In the genomic region with DNA sequence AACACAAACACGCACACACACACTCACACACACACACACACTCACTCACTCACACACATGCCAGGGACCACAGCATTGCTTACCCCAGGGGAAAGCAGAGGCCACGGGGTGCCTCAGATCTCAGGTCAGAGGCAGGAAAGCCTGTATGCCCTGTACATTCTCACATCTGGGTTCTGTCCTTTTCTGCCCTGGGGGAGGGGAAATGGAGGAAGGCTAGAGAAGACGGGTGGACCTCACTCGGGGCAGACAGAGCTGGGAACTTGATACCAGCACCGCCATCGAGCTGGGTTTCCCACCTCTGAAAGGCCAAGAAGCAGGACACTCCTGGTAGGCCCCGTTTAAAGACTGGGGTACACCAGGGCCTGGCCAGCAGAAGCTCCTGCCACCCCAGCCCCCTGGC, we compare ENCODE assay signal across 15 mouse cellular contexts. TPM values are rescaled to one million over a fixed set of nuclear protein-coding genes. Genes with fewer than 3 reads are reported as not detected.
A peak's percentile ranks its signal among the peaks of the same experiment; 100 is the strongest.
DNase-seq lines count a peak whose midpoint lies in the region; ATAC-seq and TF ChIP-seq lines count a peak whose summit lies in the region.
"Had no signal": no experiment of that assay in that cellular context is flagged by ENCODE, and none has a peak within 500 bp of the region (broad histone marks: within the 10 kb centered on the region; RNA-seq: fewer than 3 reads in every experiment).

No protein-coding gene starts in this region.

- 0 out of 2 replicates have a peak overlapping the region, but pooled peaks have one; percentile 10 for H3K9ac ChIP-seq in heart, postnatal 0 days (replicated peaks; ENCODE audit: low read depth, low read length)
- H3K9ac ChIP-seq in hindbrain, postnatal 0 days (replicated peaks; ENCODE audit: low read length) = no peak overlapping the region
- H3K9ac ChIP-seq: intestine, embryonic 15.5 days had no signal

- no peak overlapping the region for H3K4me3 ChIP-seq in heart, postnatal 0 days (ENCODE audit: low read depth, low read length)
- no peak overlapping the region for H3K4me3 ChIP-seq in hindbrain, postnatal 0 days (ENCODE audit: low read length)
- H3K4me3 ChIP-seq: erythroblast, embryonic 14.5 days; intestine, embryonic 15.5 days had no signal

- DNase-seq in heart, postnatal 0 days (ENCODE audit: low spot score) = no peak
- DNase-seq in heart, postnatal 25 days (ENCODE audit: low spot score) = no peak
- peak; percentile 28 for DNase-seq in thymus, postnatal 4 days
- no peak for DNase-seq in thymus, postnatal 0 days (ENCODE audit: low spot score)
- no peak for DNase-seq in hindbrain, postnatal 0 days (ENCODE audit: low spot score)
- DNase-seq in gastrocnemius, postnatal 25 days = no peak
- DNase-seq: cerebellum, adult 2 months; gastrocnemius, postnatal 14 days; layer of hippocampus, adult 9-11 months; lung, postnatal 14 days; right cerebral cortex, adult 18-20 months; thymus, postnatal 36 days had no signal

- no peak for ATAC-seq in heart, postnatal 0 days (ENCODE audit: insufficient read depth, low read depth)
- ATAC-seq in hindbrain, postnatal 0 days = no peak
- ATAC-seq in granulocyte monocyte progenitor cell, adult 5-6 weeks (replicated peaks; ENCODE audit: poor library complexity, severe bottlenecking) = no peak
- ATAC-seq: intestine, embryonic 15.5 days had no signal

- TF ChIP-seq CTCF in heart, postnatal 0 days (IDR thresholded peaks at IDR 0.05; ENCODE audit: low read depth) = no peak
- TF ChIP-seq CTCF in hindbrain, postnatal 0 days (IDR thresholded peaks at IDR 0.05; ENCODE audit: low read depth) = no peak

- intact Hi-C loops in heart, postnatal 25 days (cut with DNase I) = no loop called here

- no peaks in the 10 kb centered on the region for H3K9me3 ChIP-seq in heart, postnatal 0 days (replicated peaks; ENCODE audit: control insufficient read depth, low read length)
- no peaks in the 10 kb centered on the region for H3K9me3 ChIP-seq in hindbrain, postnatal 0 days (ENCODE audit: low read length)
- H3K9me3 ChIP-seq: intestine, embryonic 15.5 days had no signal

- H3K4me1 ChIP-seq in heart, postnatal 0 days (ENCODE audit: control insufficient read depth, insufficient read depth) = peaks cover 39% of the 10 kb centered on the region
- peaks cover 37% of the 10 kb centered on the region for H3K4me1 ChIP-seq in hindbrain, postnatal 0 days (ENCODE audit: insufficient read depth, low read length)

- 31% methylated on average over 7 of the region's 7 CpGs for WGBS in heart, postnatal 0 days
- WGBS in hindbrain, postnatal 0 days = 50% methylated on average over 7 of the region's 7 CpGs

- H3K27ac ChIP-seq in heart, postnatal 0 days (ENCODE audit: low read depth) = peak overlapping the region; percentile 49; the same call in 1 of the 2 replicates
- H3K27ac ChIP-seq in hindbrain, postnatal 0 days = peak overlapping the region; percentile 65; the same call in 1 of the 2 replicates
- H3K27ac ChIP-seq: intestine, embryonic 15.5 days had no signal

- peaks cover 13% of the 10 kb centered on the region for H3K36me3 ChIP-seq in heart, postnatal 0 days (replicated peaks; ENCODE audit: control insufficient read depth, insufficient read depth, low read length)
- H3K36me3 ChIP-seq in hindbrain, postnatal 0 days (ENCODE audit: insufficient read depth, low read length) = no peaks in the 10 kb centered on the region; the same call in 1 of the 2 replicates
- H3K36me3 ChIP-seq: intestine, embryonic 15.5 days had no signal

- no peak for TF ChIP-seq EP300 in heart, postnatal 0 days (IDR thresholded peaks at IDR 0.05; ENCODE audit: low read depth)

- H3K4me2 ChIP-seq in heart, postnatal 0 days (ENCODE audit: low read depth, low read length) = no peak overlapping the region
- no peak overlapping the region for H3K4me2 ChIP-seq in hindbrain, postnatal 0 days (ENCODE audit: low read depth, low read length)
- H3K4me2 ChIP-seq: intestine, embryonic 15.5 days had no signal

- no peaks in the 10 kb centered on the region for H3K27me3 ChIP-seq in heart, postnatal 0 days (ENCODE audit: control insufficient read depth, insufficient read depth, low read length)
- no peaks in the 10 kb centered on the region for H3K27me3 ChIP-seq in hindbrain, postnatal 0 days (ENCODE audit: insufficient read depth, low read length)
- H3K27me3 ChIP-seq: intestine, embryonic 15.5 days had no signal

RNA-seq across cellular contexts. Expression of gene BC034090, which starts 33.2 kb away (rescaled TPM):
- total RNA-seq in heart, postnatal 0 days (2014; rRNA removed; ENCODE audit: low replicate concordance) = 45.1 and 82.1 TPM in 2 replicates
- polyA plus RNA-seq in heart, postnatal 0 days (2015; fragmentation: Nextera tagmentation; extraction: Ambion mirVana) = 9.5 and 9.7 TPM in 2 replicates
- total RNA-seq in heart, postnatal 25 days (2021) = 10 to 100 TPM; 38.0 to 41.4 TPM
- 2.3 and 2.8 TPM in 2 replicates for polyA plus RNA-seq in thymus, postnatal 0 days (2015; fragmentation: Nextera tagmentation; extraction: Ambion mirVana)
- total RNA-seq in hindbrain, postnatal 0 days (2014; rRNA removed) = 16.1 and 18.8 TPM in 2 replicates
- 3.6 and 3.7 TPM in 2 replicates for polyA plus RNA-seq in hindbrain, postnatal 0 days (2015; fragmentation: Nextera tagmentation; extraction: Ambion mirVana)
- total RNA-seq in gastrocnemius, postnatal 25 days (2021) = 1 to 10 TPM; 1.7 to 2.3 TPM
- total RNA-seq in granulocyte monocyte progenitor cell, adult 5-6 weeks (2014; fragmentation: Nextera tagmentation) = 2.5 TPM in 1 of 2 replicates, not detected in the other
- total RNA-seq in granulocyte monocyte progenitor cell, adult 5-6 weeks (2017) = 0.13 TPM in 1 of 2 replicates, not detected in the other
- polyA plus RNA-seq: erythroblast, embryonic 14.5 days had no signal

RNA-seq across cellular contexts. Expression of gene Stx6, which starts 52.5 kb away (rescaled TPM):
- total RNA-seq in heart, postnatal 0 days (2014; rRNA removed; ENCODE audit: low replicate concordance) = 56.6 and 59.4 TPM in 2 replicates
- polyA plus RNA-seq in heart, postnatal 0 days (2015; fragmentation: Nextera tagmentation; extraction: Ambion mirVana) = 36.3 and 39.6 TPM in 2 replicates
- 10 to 100 TPM; 25.2 to 26.5 TPM for total RNA-seq in heart, postnatal 25 days (2021)
- 120 and 150 TPM in 2 replicates for polyA plus RNA-seq in thymus, postnatal 0 days (2015; fragmentation: Nextera tagmentation; extraction: Ambion mirVana)
- 77.1 and 84.2 TPM in 2 replicates for total RNA-seq in hindbrain, postnatal 0 days (2014; rRNA removed)
- polyA plus RNA-seq in hindbrain, postnatal 0 days (2015; fragmentation: Nextera tagmentation; extraction: Ambion mirVana) = 81.2 and 82.2 TPM in 2 replicates
- total RNA-seq in gastrocnemius, postnatal 25 days (2021) = 10 to 100 TPM; 11.3 to 12.2 TPM
- total RNA-seq in granulocyte monocyte progenitor cell, adult 5-6 weeks (2014; fragmentation: Nextera tagmentation) = 43.5 and 45.7 TPM in 2 replicates
- 36.5 and 48.2 TPM in 2 replicates for total RNA-seq in granulocyte monocyte progenitor cell, adult 5-6 weeks (2017)
